14 mouse cellular contexts compared by ENCODE assay signal in genomic region chr3:107690366-107690765, GRCm38 (mm10). TPM values are rescaled to one million over a fixed set of nuclear protein-coding genes. Genes with fewer than 3 reads are reported as not detected.
DNase-seq lines count a peak whose midpoint lies in the region; ATAC-seq and TF ChIP-seq lines count a peak whose summit lies in the region.
"Had no signal": no experiment of that assay in that cellular context is flagged by ENCODE, and none has a peak within 500 bp of the region (broad histone marks: within the 10 kb centered on the region; RNA-seq: fewer than 3 reads in every experiment).

No protein-coding gene starts in this region.

- peaks cover 37% of the 10 kb centered on the region for H3K4me1 ChIP-seq in forebrain, postnatal 0 days (ENCODE audit: insufficient read depth)
- peaks cover 57% of the 10 kb centered on the region for H3K4me1 ChIP-seq in forebrain, embryonic 10.5 days
- H3K4me1 ChIP-seq in hindbrain, embryonic 16.5 days (ENCODE audit: control insufficient read depth, insufficient read depth, low read depth, low read length) = peaks cover 47% of the 10 kb centered on the region

- ATAC-seq in forebrain, postnatal 0 days = peak; percentile 25
- peak; percentile 73 for ATAC-seq in hindbrain, embryonic 16.5 days

- no peaks in the 10 kb centered on the region for H3K27me3 ChIP-seq in forebrain, postnatal 0 days (ENCODE audit: insufficient read depth, low read length)
- H3K27me3 ChIP-seq in forebrain, embryonic 10.5 days (ENCODE audit: poor library complexity, severe bottlenecking) = no peaks in the 10 kb centered on the region
- H3K27me3 ChIP-seq in hindbrain, embryonic 16.5 days (replicated peaks; ENCODE audit: control insufficient read depth, insufficient read depth, low read length) = no peaks in the 10 kb centered on the region

- no peak for DNase-seq in forebrain, postnatal 0 days
- no peak for DNase-seq in forebrain, embryonic 10.5 days (ENCODE audit: extremely low spot score, low spot score)
- DNase-seq in layer of hippocampus, adult 9-11 months = peak; percentile 45
- DNase-seq in layer of hippocampus, postnatal 36 days = no peak
- peak; percentile 36 for DNase-seq in adrenal gland, postnatal 14 days
- DNase-seq in embryo, embryonic 9.5 days (ENCODE audit: extremely low spot score) = no peak
- DNase-seq in thymus, postnatal 10 days (ENCODE audit: low spot score in 2 of 2) = no peak
- DNase-seq: thymus, adult 18-20 months had no signal

- no peak overlapping the region for H3K4me3 ChIP-seq in forebrain, postnatal 0 days (ENCODE audit: low read depth, low read length)
- no peak overlapping the region for H3K4me3 ChIP-seq in forebrain, embryonic 10.5 days
- H3K4me3 ChIP-seq in hindbrain, embryonic 16.5 days (ENCODE audit: low read length) = no peak overlapping the region

- 50% methylated on average over 2 of the region's 2 CpGs for WGBS in forebrain, postnatal 0 days
- WGBS in forebrain, embryonic 10.5 days = 89% methylated on average over 2 of the region's 2 CpGs
- 33% methylated on average over 2 of the region's 2 CpGs for WGBS in hindbrain, embryonic 16.5 days

- H3K9ac ChIP-seq in forebrain, postnatal 0 days = no peak overlapping the region
- H3K9ac ChIP-seq in hindbrain, embryonic 16.5 days (ENCODE audit: low read depth, low read length) = no peak overlapping the region

- H3K9me3 ChIP-seq in forebrain, postnatal 0 days (ENCODE audit: low read length) = no peaks in the 10 kb centered on the region
- H3K9me3 ChIP-seq in forebrain, embryonic 10.5 days = no peaks in the 10 kb centered on the region
- H3K9me3 ChIP-seq in hindbrain, embryonic 16.5 days (ENCODE audit: control insufficient read depth, low read length) = no peaks in the 10 kb centered on the region

- H3K27ac ChIP-seq in forebrain, postnatal 0 days (ENCODE audit: low read depth, low read length) = 0 out of 2 replicates have a peak overlapping the region, but pooled peaks have one; percentile 17
- H3K27ac ChIP-seq in forebrain, embryonic 10.5 days = no peak overlapping the region
- H3K27ac ChIP-seq in hindbrain, embryonic 16.5 days (ENCODE audit: low read depth, low read length) = peak overlapping the region; percentile 31; the same call in 1 of the 2 replicates

- TF ChIP-seq CTCF in forebrain, postnatal 0 days (IDR thresholded peaks at IDR 0.05; ENCODE audit: low read depth) = no peak

- H3K4me2 ChIP-seq in forebrain, postnatal 0 days (ENCODE audit: low read depth) = no peak overlapping the region
- H3K4me2 ChIP-seq in hindbrain, embryonic 16.5 days (ENCODE audit: low read length) = no peak overlapping the region
- H3K4me2 ChIP-seq: liver, embryonic 11.5 days had no signal

- H3K36me3 ChIP-seq in forebrain, postnatal 0 days (ENCODE audit: insufficient read depth) = no peaks in the 10 kb centered on the region
- peaks cover 12% of the 10 kb centered on the region for H3K36me3 ChIP-seq in forebrain, embryonic 10.5 days (replicated peaks)
- no peaks in the 10 kb centered on the region for H3K36me3 ChIP-seq in hindbrain, embryonic 16.5 days (ENCODE audit: control insufficient read depth, insufficient read depth, low read length)

RNA-seq across cellular contexts. Expression of gene Ahcyl1, which starts 6.0 kb away (rescaled TPM):
- total RNA-seq in forebrain, postnatal 0 days (2014; rRNA removed) = 54.2 and 54.6 TPM in 2 replicates
- polyA plus RNA-seq in forebrain, postnatal 0 days (2015; fragmentation: Nextera tagmentation; extraction: Ambion mirVana) = 79.2 and 100 TPM in 2 replicates
- polyA plus RNA-seq in forebrain, embryonic 10.5 days (2016; fragmentation: Nextera tagmentation; extraction: Ambion mirVana) = 92.3 and 92.4 TPM in 2 replicates
- total RNA-seq in layer of hippocampus, postnatal 36 days (2021) = 100 to 1,000 TPM; 335 to 338 TPM
- 272 and 320 TPM in 2 replicates for total RNA-seq in adrenal gland, postnatal 14 days (2021)
- polyA plus RNA-seq in hindbrain, embryonic 16.5 days (2015; fragmentation: Nextera tagmentation; extraction: Ambion mirVana) = 116 and 117 TPM in 2 replicates

RNA-seq across cellular contexts. Expression of gene Strip1, which starts 58.9 kb away (rescaled TPM):
- 115 and 135 TPM in 2 replicates for total RNA-seq in forebrain, postnatal 0 days (2014; rRNA removed)
- 92.6 and 108 TPM in 2 replicates for polyA plus RNA-seq in forebrain, postnatal 0 days (2015; fragmentation: Nextera tagmentation; extraction: Ambion mirVana)
- 69.0 and 70.5 TPM in 2 replicates for polyA plus RNA-seq in forebrain, embryonic 10.5 days (2016; fragmentation: Nextera tagmentation; extraction: Ambion mirVana)
- total RNA-seq in layer of hippocampus, postnatal 36 days (2021) = 10 to 100 TPM; 68.4 to 70.0 TPM
- 33.5 TPM in 2 replicates for total RNA-seq in adrenal gland, postnatal 14 days (2021)
- polyA plus RNA-seq in hindbrain, embryonic 16.5 days (2015; fragmentation: Nextera tagmentation; extraction: Ambion mirVana) = 131 and 139 TPM in 2 replicates

RNA-seq across cellular contexts. Expression of gene Gm10961, which starts 59.2 kb away (rescaled TPM):
- not detected in 2 replicates for total RNA-seq in forebrain, postnatal 0 days (2014; rRNA removed)
- not detected in 2 replicates for polyA plus RNA-seq in forebrain, postnatal 0 days (2015; fragmentation: Nextera tagmentation; extraction: Ambion mirVana)
- not detected in 2 replicates for polyA plus RNA-seq in forebrain, embryonic 10.5 days (2016; fragmentation: Nextera tagmentation; extraction: Ambion mirVana)
- total RNA-seq in layer of hippocampus, postnatal 36 days (2021) = not detected
- not detected in 2 replicates for total RNA-seq in adrenal gland, postnatal 14 days (2021)
- polyA plus RNA-seq in hindbrain, embryonic 16.5 days (2015; fragmentation: Nextera tagmentation; extraction: Ambion mirVana) = not detected in 2 replicates
- total RNA-seq: gastrocnemius, adult 8-10 months; layer of hippocampus, adult 18-20 months; megakaryocyte-erythroid progenitor cell, adult 5-6 weeks had no signal
- polyA plus RNA-seq: embryonic facial prominence, embryonic 14.5 days; liver, embryonic 11.5 days had no signal

Comparison
In these comparisons a context has a peak if more than half of its experiments do, and no peak if none do; other contexts are left out.
1. DNase-seq: peak in layer of hippocampus, adult 9-11 months (single experiment) and adrenal gland, postnatal 14 days (single experiment); none in forebrain, postnatal 0 days (single experiment), forebrain, embryonic 10.5 days (single experiment), layer of hippocampus, postnatal 36 days (0 of 2), embryo, embryonic 9.5 days (single experiment) and thymus, postnatal 10 days (0 of 2).